26 mouse cellular contexts compared by ENCODE assay signal in the genomic region with DNA sequence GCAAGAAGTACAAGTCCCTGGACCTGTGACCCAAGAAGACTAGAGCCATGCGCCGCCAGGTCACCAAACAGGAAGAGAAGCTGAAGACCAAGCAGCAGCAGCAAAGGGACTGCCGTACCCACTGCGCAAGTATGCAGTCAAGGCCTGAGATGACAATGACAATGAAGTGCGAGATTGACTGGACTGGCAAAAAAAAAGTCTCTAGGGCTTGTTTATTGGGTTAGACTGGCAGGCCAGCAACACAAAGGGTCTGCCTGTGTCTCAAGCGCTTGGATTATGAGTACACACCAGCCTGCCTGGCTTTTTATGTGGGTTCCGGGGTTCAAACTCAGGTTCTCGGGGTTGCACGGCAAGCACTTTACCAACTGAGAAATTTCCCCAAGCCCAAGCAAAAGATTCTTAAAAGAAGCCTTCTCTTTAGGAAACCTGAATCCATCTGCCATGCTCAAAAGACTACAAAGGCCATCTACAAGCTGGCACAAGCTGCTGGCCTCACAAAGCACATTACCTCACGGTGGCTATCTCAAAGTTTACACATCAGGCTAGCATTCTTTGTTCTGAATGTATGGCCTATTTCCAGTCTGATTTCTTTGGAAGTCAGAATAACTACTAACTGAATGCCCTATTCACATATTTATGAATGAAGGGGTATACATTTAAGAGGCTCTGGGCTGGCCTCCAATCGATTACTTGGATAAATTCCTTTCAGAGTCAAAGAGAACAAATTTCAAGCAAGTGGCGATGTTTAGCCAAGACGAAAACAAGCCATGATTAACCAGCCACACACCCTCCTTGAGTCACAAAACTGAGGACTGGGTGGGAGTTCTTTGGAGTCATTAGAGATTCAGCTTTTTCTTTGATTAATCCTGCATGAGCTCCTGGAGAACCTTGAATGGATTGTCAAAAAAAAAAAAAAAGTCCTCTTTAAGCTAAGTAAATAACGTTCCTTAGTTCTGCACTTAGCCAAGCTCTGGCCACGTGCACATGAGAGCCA. TPM values are rescaled to one million over a fixed set of nuclear protein-coding genes. Genes with fewer than 3 reads are reported as not detected.
DNase-seq lines count a peak whose midpoint lies in the region; ATAC-seq and TF ChIP-seq lines count a peak whose summit lies in the region.
"Had no signal": no experiment of that assay in that cellular context is flagged by ENCODE, and none has a peak within 500 bp of the region (broad histone marks: within the 10 kb centered on the region; RNA-seq: fewer than 3 reads in every experiment).

No protein-coding gene starts in this region.

- H3K4me2 ChIP-seq in hindbrain, embryonic 14.5 days (replicated peaks) = no peak overlapping the region
- no peak overlapping the region for H3K4me2 ChIP-seq in hindbrain, embryonic 12.5 days (replicated peaks)
- H3K4me2 ChIP-seq in forebrain, embryonic 15.5 days (replicated peaks) = no peak overlapping the region
- no peak overlapping the region for H3K4me2 ChIP-seq in liver, embryonic 11.5 days
- H3K4me2 ChIP-seq: hindbrain, embryonic 13.5 days; limb, embryonic 13.5 days; liver, embryonic 13.5 days; midbrain, embryonic 15.5 days; neural tube, embryonic 13.5 days had no signal

- no peak overlapping the region for H3K4me3 ChIP-seq in hindbrain, embryonic 14.5 days (replicated peaks; ENCODE audit: low read length)
- H3K4me3 ChIP-seq in hindbrain, embryonic 12.5 days = no peak overlapping the region
- H3K4me3 ChIP-seq in forebrain, embryonic 15.5 days = no peak overlapping the region
- no peak overlapping the region for H3K4me3 ChIP-seq in liver, embryonic 11.5 days (ENCODE audit: low read depth, low read length)
- no peak overlapping the region for H3K4me3 ChIP-seq in kidney, adult 2 months (ENCODE audit: insufficient read depth, low read depth, low read length)
- H3K4me3 ChIP-seq: erythroblast, embryonic 14.5 days; hindbrain, embryonic 13.5 days; limb, embryonic 13.5 days; liver, embryonic 13.5 days; megakaryocyte, embryonic 14.5 days; midbrain, embryonic 15.5 days; neural tube, embryonic 13.5 days had no signal

- ATAC-seq in hindbrain, embryonic 14.5 days (ENCODE audit: low FRiP score) = peak; percentile 53; the same call in 1 of the 2 replicates
- ATAC-seq in hindbrain, embryonic 12.5 days (ENCODE audit: low FRiP score) = no peak
- peak; percentile 82 for ATAC-seq in forebrain, embryonic 15.5 days (replicated peaks)
- no peak for ATAC-seq in liver, embryonic 11.5 days (replicated peaks; ENCODE audit: low FRiP score)
- ATAC-seq: inflammation-experienced regulatory T-cells, adult 6 months; midbrain, embryonic 15.5 days had no signal

- DNase-seq in hindbrain, embryonic 14.5 days (ENCODE audit: low spot score) = no peak
- peak; percentile 10 for DNase-seq in Muller cell, postnatal 12 days (ENCODE audit: inconsistent ontology term)
- DNase-seq in NIH3T3 (ENCODE audit: low read depth) = peak; percentile 16
- no peak for DNase-seq in liver, embryonic 11.5 days (ENCODE audit: low spot score)
- no peak for DNase-seq in kidney, adult 2 months
- DNase-seq: adrenal gland, postnatal 25 days; cerebellum, adult 9-10 months; kidney, adult 9 months; kidney, postnatal 36 days; liver, embryonic 13.5 days; lung, adult 2 months; lung, postnatal 36 days; retina, postnatal 1 day; thymus, adult 2 months; thymus, postnatal 4 days had no signal

- no peak for TF ChIP-seq CTCF in kidney, adult 2 months (conservative IDR thresholded peaks at IDR 0.05; ENCODE audit: insufficient read depth, insufficient read length, low read depth, low read length)

- no peaks in the 10 kb centered on the region for H3K9me3 ChIP-seq in hindbrain, embryonic 14.5 days (ENCODE audit: control insufficient read depth, low read length)
- no peaks in the 10 kb centered on the region for H3K9me3 ChIP-seq in hindbrain, embryonic 12.5 days (replicated peaks)
- H3K9me3 ChIP-seq in forebrain, embryonic 15.5 days = no peaks in the 10 kb centered on the region
- H3K9me3 ChIP-seq in liver, embryonic 11.5 days (ENCODE audit: control insufficient read depth, low read length) = no peaks in the 10 kb centered on the region
- H3K9me3 ChIP-seq: hindbrain, embryonic 13.5 days; limb, embryonic 13.5 days; liver, embryonic 13.5 days; megakaryocyte, embryonic 14.5 days; midbrain, embryonic 15.5 days; neural tube, embryonic 13.5 days had no signal

- H3K9ac ChIP-seq in hindbrain, embryonic 14.5 days = no peak overlapping the region
- no peak overlapping the region for H3K9ac ChIP-seq in hindbrain, embryonic 12.5 days
- H3K9ac ChIP-seq in forebrain, embryonic 15.5 days (replicated peaks) = no peak overlapping the region
- no peak overlapping the region for H3K9ac ChIP-seq in liver, embryonic 11.5 days (ENCODE audit: low read depth, low read length)
- H3K9ac ChIP-seq: hindbrain, embryonic 13.5 days; limb, embryonic 13.5 days; liver, embryonic 13.5 days; midbrain, embryonic 15.5 days; neural tube, embryonic 13.5 days had no signal

- no peaks in the 10 kb centered on the region for H3K36me3 ChIP-seq in hindbrain, embryonic 14.5 days (replicated peaks; ENCODE audit: control insufficient read depth, insufficient read depth)
- no peaks in the 10 kb centered on the region for H3K36me3 ChIP-seq in hindbrain, embryonic 12.5 days
- no peaks in the 10 kb centered on the region for H3K36me3 ChIP-seq in forebrain, embryonic 15.5 days
- H3K36me3 ChIP-seq in liver, embryonic 11.5 days (ENCODE audit: control insufficient read depth, insufficient read depth, low read length) = no peaks in the 10 kb centered on the region
- no peaks in the 10 kb centered on the region for H3K36me3 ChIP-seq in kidney, adult 2 months (ENCODE audit: control insufficient read depth, insufficient read depth, low read length)
- H3K36me3 ChIP-seq: hindbrain, embryonic 13.5 days; limb, embryonic 13.5 days; liver, embryonic 13.5 days; midbrain, embryonic 15.5 days; neural tube, embryonic 13.5 days had no signal

- TF ChIP-seq POLR2A in kidney, adult 2 months (IDR thresholded peaks at IDR 0.05; ENCODE audit: low read depth, low read length) = no peak

- 78% methylated on average over 15 of the region's 15 CpGs for WGBS in hindbrain, embryonic 14.5 days
- WGBS in hindbrain, embryonic 12.5 days = 85% methylated on average over 15 of the region's 15 CpGs
- 38% methylated on average over 15 of the region's 15 CpGs for WGBS in forebrain, embryonic 15.5 days
- 87% methylated on average over 15 of the region's 15 CpGs for WGBS in liver, embryonic 11.5 days
- WGBS in kidney, adult 2 months = 90% methylated on average over 15 of the region's 15 CpGs

- H3K27me3 ChIP-seq in hindbrain, embryonic 14.5 days (ENCODE audit: control insufficient read depth, insufficient read depth, low read length) = no peaks in the 10 kb centered on the region
- no peaks in the 10 kb centered on the region; the same call in 1 of the 2 replicates for H3K27me3 ChIP-seq in hindbrain, embryonic 12.5 days
- H3K27me3 ChIP-seq in forebrain, embryonic 15.5 days = peaks cover 24% of the 10 kb centered on the region
- no peaks in the 10 kb centered on the region for H3K27me3 ChIP-seq in liver, embryonic 11.5 days (replicated peaks; ENCODE audit: control insufficient read depth, insufficient read depth, low read length)
- no peaks in the 10 kb centered on the region for H3K27me3 ChIP-seq in kidney, adult 2 months (replicated peaks; ENCODE audit: control insufficient read depth, insufficient read depth, low read length)
- H3K27me3 ChIP-seq: hindbrain, embryonic 13.5 days; limb, embryonic 13.5 days; liver, embryonic 13.5 days; megakaryocyte, embryonic 14.5 days; midbrain, embryonic 15.5 days; neural tube, embryonic 13.5 days had no signal

- no peaks in the 10 kb centered on the region for H3K4me1 ChIP-seq in hindbrain, embryonic 14.5 days (replicated peaks; ENCODE audit: control insufficient read depth, insufficient read depth, low read length)
- no peaks in the 10 kb centered on the region for H3K4me1 ChIP-seq in hindbrain, embryonic 12.5 days
- no peaks in the 10 kb centered on the region for H3K4me1 ChIP-seq in forebrain, embryonic 15.5 days
- no peaks in the 10 kb centered on the region for H3K4me1 ChIP-seq in liver, embryonic 11.5 days (replicated peaks; ENCODE audit: control insufficient read depth, insufficient read depth, low read length)
- H3K4me1 ChIP-seq in kidney, adult 2 months (ENCODE audit: control insufficient read depth, insufficient read depth, low read length) = no peaks in the 10 kb centered on the region
- H3K4me1 ChIP-seq: hindbrain, embryonic 13.5 days; limb, embryonic 13.5 days; liver, embryonic 13.5 days; megakaryocyte, embryonic 14.5 days; midbrain, embryonic 15.5 days; neural tube, embryonic 13.5 days had no signal

- H3K27ac ChIP-seq in hindbrain, embryonic 14.5 days = no peak overlapping the region
- H3K27ac ChIP-seq in hindbrain, embryonic 12.5 days = no peak overlapping the region
- H3K27ac ChIP-seq in forebrain, embryonic 15.5 days (replicated peaks) = no peak overlapping the region
- H3K27ac ChIP-seq in liver, embryonic 11.5 days (ENCODE audit: low read depth, low read length) = no peak overlapping the region
- H3K27ac ChIP-seq in kidney, adult 2 months (ENCODE audit: insufficient read depth, low read depth, low read length) = no peak overlapping the region
- H3K27ac ChIP-seq: hindbrain, embryonic 13.5 days; limb, embryonic 13.5 days; liver, embryonic 13.5 days; midbrain, embryonic 15.5 days; neural tube, embryonic 13.5 days had no signal

RNA-seq across cellular contexts. Expression of gene Npy4r, which starts 12.3 kb away (rescaled TPM):
- 0.13 and 0.14 TPM in 2 replicates for polyA plus RNA-seq in hindbrain, embryonic 14.5 days (2014; fragmentation: Nextera tagmentation; extraction: Ambion mirVana)
- polyA plus RNA-seq in hindbrain, embryonic 12.5 days (2016; fragmentation: Nextera tagmentation; extraction: Ambion mirVana) = 0.05 and 0.10 TPM in 2 replicates
- 0.04 and 0.05 TPM in 2 replicates for polyA plus RNA-seq in forebrain, embryonic 15.5 days (2015; fragmentation: Nextera tagmentation; extraction: Ambion mirVana)
- 0.04 and 0.06 TPM in 2 replicates for polyA plus RNA-seq in liver, embryonic 11.5 days (2014; fragmentation: Nextera tagmentation; extraction: Ambion mirVana)
- 0.03 and 0.06 TPM in 2 replicates for polyA plus RNA-seq in kidney, adult 2 months (2012; rRNA removed)
- polyA plus RNA-seq: erythroblast, embryonic 14.5 days; inflammation-experienced regulatory T-cells, adult 6 months; limb, embryonic 13.5 days; liver, embryonic 13.5 days; neural tube, embryonic 13.5 days had no signal

RNA-seq across cellular contexts. Expression of gene A630023A22Rik, which starts 37.4 kb away (rescaled TPM):
- polyA plus RNA-seq in hindbrain, embryonic 14.5 days (2014; fragmentation: Nextera tagmentation; extraction: Ambion mirVana) = not detected in 2 replicates
- polyA plus RNA-seq in hindbrain, embryonic 12.5 days (2016; fragmentation: Nextera tagmentation; extraction: Ambion mirVana) = not detected in 2 replicates
- not detected in 2 replicates for polyA plus RNA-seq in forebrain, embryonic 15.5 days (2015; fragmentation: Nextera tagmentation; extraction: Ambion mirVana)
- not detected in 2 replicates for polyA plus RNA-seq in liver, embryonic 11.5 days (2014; fragmentation: Nextera tagmentation; extraction: Ambion mirVana)
- not detected in 2 replicates for polyA plus RNA-seq in kidney, adult 2 months (2012; rRNA removed)
- polyA plus RNA-seq: erythroblast, embryonic 14.5 days; heart, embryonic 14.5 days; hindbrain, embryonic 13.5 days; inflammation-experienced regulatory T-cells, adult 6 months; liver, embryonic 13.5 days; lung, adult 2 months; midbrain, embryonic 15.5 days; neural tube, embryonic 13.5 days; spleen, adult 2 months; thymus, adult 2 months had no signal

RNA-seq across cellular contexts. Expression of gene Anxa8, which starts 54.2 kb away (rescaled TPM):
- 0.16 TPM in 1 of 2 replicates, not detected in the other for polyA plus RNA-seq in hindbrain, embryonic 14.5 days (2014; fragmentation: Nextera tagmentation; extraction: Ambion mirVana)
- polyA plus RNA-seq in hindbrain, embryonic 12.5 days (2016; fragmentation: Nextera tagmentation; extraction: Ambion mirVana) = 1.1 and 1.3 TPM in 2 replicates
- polyA plus RNA-seq in forebrain, embryonic 15.5 days (2015; fragmentation: Nextera tagmentation; extraction: Ambion mirVana) = not detected in 2 replicates
- polyA plus RNA-seq in liver, embryonic 11.5 days (2014; fragmentation: Nextera tagmentation; extraction: Ambion mirVana) = 0.14 and 0.27 TPM in 2 replicates
- polyA plus RNA-seq in kidney, adult 2 months (2012; rRNA removed) = 1.7 and 2.3 TPM in 2 replicates
- polyA plus RNA-seq: erythroblast, embryonic 14.5 days; hindbrain, embryonic 13.5 days; inflammation-experienced regulatory T-cells, adult 6 months; neural tube, embryonic 13.5 days had no signal

Comparison
In these comparisons a context has a peak if more than half of its experiments do, and no peak if none do; other contexts are left out.
1. ATAC-seq: peak in hindbrain, embryonic 14.5 days (single experiment) and forebrain, embryonic 15.5 days (single experiment); none in hindbrain, embryonic 12.5 days (single experiment) and liver, embryonic 11.5 days (single experiment).
2. DNase-seq: peak in Muller cell, postnatal 12 days (single experiment) and NIH3T3 (single experiment); none in hindbrain, embryonic 14.5 days (single experiment), liver, embryonic 11.5 days (single experiment) and kidney, adult 2 months (single experiment).